Mouse (Mus musculus) cerebellum, adult 18-20 months (tissue): ENCODE results near the gene Smarcad1.
"Not testable (repeated sequence)": the region's sequence is repeated elsewhere in the genome, so short reads cannot be mapped to it uniquely, and the experiment has no call there.

ENCODE experiments used
- DNase-seq, 2 experiments: peaks; one replicate each; pipeline ENCODE4 v3.0.0; 2021

Gene Smarcad1

DNA sequence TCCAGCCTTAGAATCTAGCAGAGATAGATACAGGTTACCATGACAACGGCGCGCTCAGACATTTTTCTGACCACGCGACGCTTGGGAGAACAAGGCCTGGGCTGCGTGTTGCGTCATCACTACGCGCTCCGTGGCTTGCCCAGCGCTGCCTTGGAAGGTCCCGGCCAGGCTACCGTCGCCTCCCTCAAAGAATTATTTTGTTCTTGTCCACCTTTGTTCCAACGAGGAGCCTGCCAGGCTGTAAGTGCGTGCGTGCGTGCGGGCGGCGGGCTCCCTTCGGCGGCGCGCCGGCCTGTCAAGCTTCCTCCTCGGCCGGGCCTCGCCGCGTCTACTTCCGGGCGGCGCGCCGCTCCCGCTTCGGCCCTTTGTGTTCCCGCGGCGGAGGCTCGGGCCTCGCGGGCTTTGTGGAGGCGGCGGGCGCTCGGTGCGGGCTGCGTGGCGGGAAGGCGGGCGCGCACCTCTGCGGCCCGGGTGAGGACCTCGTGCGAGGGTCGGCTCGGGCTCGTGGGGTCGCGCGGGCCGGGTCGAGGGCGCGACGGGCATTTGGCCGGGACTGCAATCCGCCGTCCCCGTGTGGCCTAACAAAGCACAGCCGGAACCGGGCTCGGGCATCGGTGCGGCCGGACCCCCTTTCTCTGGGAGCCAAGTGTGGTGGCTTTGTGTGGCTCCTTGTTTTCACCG, at the start of gene Smarcad1:
TSS of gene Smarcad1 (plus strand) at position 93 of the 681 bp plus-strand sequence.
- peak; percentile 94 for DNase-seq

DNA sequence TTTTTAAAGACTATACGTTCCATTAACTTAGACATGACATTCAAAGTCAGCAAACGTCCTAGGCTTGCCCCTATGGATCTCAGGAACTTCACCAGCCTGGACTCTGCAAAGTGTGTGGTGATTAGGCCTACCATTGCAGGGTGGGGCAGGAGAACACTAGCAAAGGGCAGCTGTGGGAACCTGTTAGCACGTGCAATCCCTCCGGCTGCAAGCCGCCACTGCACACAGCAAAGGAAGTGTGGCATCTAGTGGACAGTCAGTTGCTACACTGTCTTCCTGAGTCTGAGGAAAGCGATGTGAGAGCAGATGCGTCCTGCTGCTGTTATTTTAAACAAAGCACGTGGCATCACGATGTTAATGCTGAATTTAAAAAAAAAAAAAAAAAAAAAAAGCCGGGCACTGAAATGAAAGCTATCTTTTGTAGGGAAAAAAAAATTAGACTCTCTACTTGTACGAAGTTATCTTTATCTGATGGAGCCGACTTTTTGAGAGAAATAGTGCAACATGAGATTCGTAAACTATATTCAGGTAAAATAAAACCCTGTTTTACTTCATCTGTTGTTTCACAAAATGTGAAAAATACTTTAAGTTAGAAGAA, 45.5 kb upstream of the Smarcad1 start:
- DNase-seq, result no peak

GRCm38 (mm10) chr6:64997805-64998204, 44.6 kb upstream of the Smarcad1 start:
- no peak for DNase-seq

- peak in 1 of 2 experiments; percentile 6 for DNase-seq
These were observed 41.6 kb upstream of the Smarcad1 start for GRCm38 (mm10) chr6:65000757-65001156.

DNA sequence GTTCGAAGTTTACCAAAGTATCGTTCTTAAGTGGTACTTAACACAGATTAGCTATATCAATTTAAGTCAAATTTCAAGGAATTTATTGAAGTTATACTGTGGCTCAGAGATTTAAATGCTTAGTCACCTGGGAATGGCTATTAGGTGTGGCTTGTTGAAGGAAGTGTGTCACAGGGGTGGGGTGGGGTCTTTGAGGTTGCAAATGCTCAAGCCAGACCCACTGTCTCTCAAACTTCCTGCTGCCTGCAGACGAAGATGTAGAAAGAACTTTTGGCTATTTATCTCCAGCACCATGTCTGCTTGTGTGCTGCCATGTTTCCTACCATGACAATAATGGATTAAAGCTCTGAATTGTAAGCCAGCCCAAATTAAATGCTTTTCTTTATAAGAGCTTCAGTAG, 40.2 kb upstream of the Smarcad1 start:
- DNase-seq, result no peak

DNA sequence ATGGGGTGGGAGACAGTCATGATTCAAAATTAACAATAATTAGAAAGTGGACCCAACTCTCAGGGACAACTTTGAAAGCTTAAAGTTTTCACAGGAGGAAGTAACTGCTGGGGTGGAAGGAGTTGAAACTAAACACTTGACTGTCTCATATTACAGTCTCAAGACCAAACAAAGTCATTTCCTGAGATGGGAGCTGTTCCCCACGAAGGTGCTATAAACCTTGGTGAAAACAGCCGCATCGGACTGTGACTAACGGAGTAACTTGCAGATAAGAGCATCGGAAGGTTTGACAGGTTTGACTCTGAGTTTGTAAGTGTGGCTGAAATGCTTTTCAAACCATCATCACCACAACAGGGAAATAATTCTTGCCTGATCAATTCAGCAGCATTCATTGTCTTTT, 33.5 kb upstream of the Smarcad1 start:
- DNase-seq, result no peak

- no peak for DNase-seq
These were observed 30.9 kb upstream of the Smarcad1 start for GRCm38 (mm10) chr6:65011444-65011990.

- no peak for DNase-seq
These were observed 30.2 kb upstream of the Smarcad1 start for GRCm38 (mm10) chr6:65012142-65012541.

DNA sequence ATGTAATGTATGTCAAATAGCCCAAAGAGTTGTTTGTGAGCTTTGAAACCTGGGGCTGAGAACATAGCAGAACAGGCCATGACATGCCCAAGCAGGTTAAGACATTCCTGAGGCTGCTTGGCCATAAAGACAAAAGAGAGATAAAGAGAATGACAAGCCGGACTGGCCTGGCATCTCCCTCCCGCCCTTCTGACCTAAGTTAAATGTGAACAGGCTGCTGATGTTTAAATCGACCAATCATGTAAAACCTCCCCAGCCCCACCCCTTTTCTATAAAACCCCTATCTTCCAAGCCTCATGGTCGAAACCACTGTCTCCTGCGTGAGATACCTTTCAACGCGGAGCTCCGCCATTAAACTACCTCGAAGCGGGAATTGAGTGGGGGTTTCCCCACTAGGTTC, 24.8 kb upstream of the Smarcad1 start:
- no peak for DNase-seq

- DNase-seq, result not testable (repeated sequence)
These were observed 23.4 kb upstream of the Smarcad1 start for GRCm38 (mm10) chr6:65018966-65019365.

DNA sequence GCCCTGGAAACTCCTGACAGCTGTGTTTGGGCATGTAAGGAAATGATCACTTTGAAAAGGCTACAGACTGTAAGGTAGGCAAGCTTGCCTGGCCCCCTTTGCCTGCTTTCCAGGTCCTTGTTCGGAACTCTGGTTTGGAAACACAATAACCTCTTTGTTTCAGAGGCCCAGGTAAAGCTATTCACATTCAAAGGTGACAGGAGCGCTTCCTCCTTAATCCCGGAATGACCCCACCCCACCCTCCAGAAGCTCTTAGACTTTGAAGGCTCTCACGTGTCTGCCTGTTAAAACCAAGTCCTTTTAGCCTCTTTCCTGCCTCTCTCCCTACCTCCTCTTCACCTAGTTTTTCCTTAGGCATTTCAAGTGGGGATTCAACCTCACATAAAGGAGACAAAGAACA, 20.5 kb upstream of the Smarcad1 start:
- no peak for DNase-seq

- no peak for DNase-seq
These were observed 19.3 kb upstream of the Smarcad1 start for GRCm38 (mm10) chr6:65023053-65023452.

- no peak for DNase-seq
These were observed 17.7 kb upstream of the Smarcad1 start for GRCm38 (mm10) chr6:65024668-65025067.

- DNase-seq, result no peak
These were observed 17.3 kb upstream of the Smarcad1 start for GRCm38 (mm10) chr6:65025130-65025529.

GRCm38 (mm10) chr6:65034661-65035060, 7.7 kb upstream of the Smarcad1 start:
- no peak for DNase-seq

GRCm38 (mm10) chr6:65035469-65035868, 6.9 kb upstream of the Smarcad1 start:
- DNase-seq, result no peak

DNA sequence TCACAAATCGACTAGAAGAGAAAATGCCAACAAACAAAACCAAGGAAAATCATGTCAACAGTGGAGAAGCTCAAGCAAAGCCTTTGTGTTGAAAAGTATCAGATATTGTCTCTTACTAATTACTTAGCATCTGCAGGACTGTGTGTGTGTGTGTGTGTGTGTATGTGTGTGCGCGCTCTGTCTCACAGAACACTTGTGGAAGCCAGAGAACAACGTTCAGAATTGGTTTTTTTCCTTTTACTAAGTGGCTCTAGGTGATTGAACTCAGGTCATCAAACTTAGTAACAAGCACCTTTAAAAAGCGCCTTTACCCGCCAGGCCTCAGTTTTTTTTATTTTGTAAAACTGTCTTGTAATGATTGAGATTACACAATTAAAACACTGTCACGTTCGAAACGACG, 451 bp upstream of the Smarcad1 start:
- DNase-seq, result no peak

- DNase-seq, result no peak
These were observed 858 bp downstream of the Smarcad1 start for GRCm38 (mm10) chr6:65043241-65043640.

GRCm38 (mm10) chr6:65049100-65049499, 6.7 kb downstream of the Smarcad1 start:
- no peak for DNase-seq

DNA sequence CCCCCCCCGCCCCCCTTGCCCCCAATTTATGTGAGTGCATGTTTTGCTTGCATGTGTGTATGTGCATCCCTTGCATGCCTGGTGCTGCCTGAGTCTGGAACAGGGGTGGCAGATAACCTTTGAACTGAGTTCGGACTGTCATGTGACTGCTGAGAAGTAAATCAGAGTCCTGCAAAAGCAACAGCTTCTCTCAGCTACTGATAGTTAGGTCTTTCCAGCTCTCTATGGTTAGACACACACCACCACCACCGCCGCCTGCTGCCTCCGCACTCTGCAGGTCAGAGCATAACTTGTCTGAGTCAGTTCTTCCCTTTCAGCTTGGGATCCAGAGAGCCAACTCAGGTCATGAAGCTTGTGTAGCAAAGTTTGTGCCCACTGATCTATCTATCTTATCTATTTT, 14.2 kb downstream of the Smarcad1 start:
- DNase-seq, result no peak

DNA sequence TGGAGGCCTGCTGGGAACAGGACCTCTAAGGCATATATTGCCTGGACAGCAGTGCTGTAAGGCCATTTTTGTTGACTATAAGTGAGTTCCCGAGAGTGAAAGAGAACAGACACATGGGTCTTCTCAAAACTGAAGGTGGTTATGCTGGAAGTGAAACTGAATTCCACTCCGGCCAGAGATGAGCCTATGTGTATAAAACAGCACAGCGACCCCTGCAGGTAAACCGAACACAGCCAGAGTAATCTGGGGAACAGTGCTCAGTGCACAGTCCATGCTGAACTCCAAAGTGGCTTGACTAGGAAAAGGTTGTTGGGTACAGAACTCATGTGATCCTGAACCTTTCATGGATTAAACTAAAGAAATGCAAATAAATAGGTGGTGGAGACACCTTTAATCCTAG, 14.8 kb downstream of the Smarcad1 start:
- not testable (repeated sequence) for DNase-seq

GRCm38 (mm10) chr6:65061049-65061448, 18.7 kb downstream of the Smarcad1 start:
- DNase-seq, result no peak

DNA sequence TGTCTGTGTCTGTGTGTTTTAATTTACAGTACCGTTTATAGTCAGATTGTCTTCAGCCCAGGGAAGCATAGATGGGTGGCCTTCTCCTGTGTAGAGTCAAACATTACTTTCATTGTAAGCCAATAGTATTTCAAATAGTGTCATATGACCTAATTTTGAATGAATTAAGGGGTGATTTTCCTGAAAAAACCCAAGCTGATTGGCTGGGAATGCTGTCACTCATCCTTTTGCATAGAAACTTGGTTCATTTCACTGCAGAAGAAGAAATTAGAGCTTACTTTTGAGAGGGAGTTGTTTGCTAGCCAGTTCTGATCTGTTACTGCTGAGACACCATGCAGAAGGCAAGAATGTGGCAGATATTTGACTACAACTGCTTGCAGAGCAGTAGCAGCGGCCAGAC, 32.8 kb downstream of the Smarcad1 start:
- DNase-seq, result peak in 1 of 2 experiments; percentile 9

GRCm38 (mm10) chr6:65079139-65079538, 36.8 kb downstream of the Smarcad1 start:
- peak in 1 of 2 experiments; percentile 10 for DNase-seq
